Mouse (Mus musculus): ENCODE results near the gene Dctn2.

DNA sequence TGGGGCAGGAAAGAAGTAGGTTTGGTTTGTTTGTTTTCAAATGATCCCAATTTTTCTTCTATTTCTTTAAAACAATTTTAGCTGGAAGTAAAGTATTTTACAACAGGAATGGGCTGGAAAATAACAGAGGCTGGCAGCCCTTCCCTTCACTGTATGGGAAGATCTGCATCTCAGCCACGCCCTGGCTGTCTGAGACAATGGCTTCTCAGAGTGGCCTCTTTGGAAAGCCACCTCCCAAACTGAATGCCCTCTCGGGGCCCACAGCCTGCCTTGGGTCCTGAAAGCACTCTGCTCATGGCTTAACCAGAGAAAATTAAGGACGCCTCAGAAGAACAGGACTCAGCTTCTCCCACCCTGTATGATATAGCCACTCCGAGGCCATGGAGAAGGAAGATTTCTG lies 3.7 kb downstream of the Dctn2 start:
- no peak for TF ChIP-seq CTCF (IDR thresholded peaks at IDR 0.05; ENCODE audit: low read depth, low read length)
- no peak for TF ChIP-seq POLR2A (IDR thresholded peaks at IDR 0.05; ENCODE audit: extremely low read depth, insufficient read depth, low read length)

All from liver, adult 2 months (tissue).